Mouse (Mus musculus) lung, embryonic 15.5 days (tissue): ENCODE data around the gene Tgoln1. TPM values are rescaled to one million over a fixed set of nuclear protein-coding genes. Genes with fewer than 3 reads are reported as not detected.

Experiments
- ATAC-seq: fragments of 200-750 bp; cut with Nextera tagmentation; 2 replicates; pipeline ENCODE4 v1.8.0; 2017; ENCODE audit warnings: moderate number of reproducible peaks, borderline replicate concordance; ENCODE audit not compliant: low FRiP score, low TSS enrichment; ENCODE audit errors: extremely low read depth
- H3K27ac ChIP-seq: fragments of 300-500 bp; sonication (generic); 2 replicates; pipeline ENCODE4 v1.5.1; 2015; ENCODE audit warnings: moderate library complexity, mild to moderate bottlenecking, inconsistent platforms
- H3K27me3 ChIP-seq: fragments of 300-500 bp; sonication (generic); 2 replicates; pipeline ENCODE4 v1.6.1; 2015; ENCODE audit warnings: inconsistent platforms
- H3K36me3 ChIP-seq: fragments of 300-500 bp; sonication (generic); 2 replicates; pipeline ENCODE4 v1.6.1; 2015; ENCODE audit warnings: inconsistent platforms
- H3K4me1 ChIP-seq: fragments of 300-500 bp; sonication (generic); 2 replicates; pipeline ENCODE4 v1.6.1; 2015; ENCODE audit warnings: inconsistent platforms
- H3K4me2 ChIP-seq: fragments of 300-500 bp; sonication (generic); 2 replicates; pipeline ENCODE4 v1.6.1; 2015; ENCODE audit warnings: inconsistent platforms, mild to moderate bottlenecking, moderate library complexity
- H3K4me3 ChIP-seq: fragments of 300-500 bp; sonication (generic); 2 replicates; pipeline ENCODE4 v1.5.1; 2015; ENCODE audit warnings: mild to moderate bottlenecking, inconsistent platforms
- H3K9ac ChIP-seq: fragments of 300-500 bp; sonication (generic); 2 replicates; pipeline ENCODE4 v1.6.1; 2015; ENCODE audit warnings: inconsistent platforms
- H3K9me3 ChIP-seq: fragments of 300-500 bp; sonication (generic); 2 replicates; pipeline ENCODE4 v1.6.1; 2016; ENCODE audit warnings: inconsistent platforms
- WGBS: fragments of 180-500 bp; shearing (Covaris S2); methylation state at CpG from one replicate; pipeline ENCODE4 v1.1.7; 2015; 5-methylcytosine and 5-hydroxymethylcytosine counted together
- polyA plus RNA-seq: library from polyadenylated mRNA; unstranded; fragments of >200 nt; fragmentation: Nextera tagmentation; extraction: Ambion mirVana; gene quantifications from 2 replicates; pipeline ENCODE4 v1.2.1, GENCODE M21; 2015

Gene Tgoln1
- polyA plus RNA-seq, 1 experiment from 2014 or later, result 43.4 TPM

GRCm38 (mm10) chr6:72604066-72604465 is 12.7 kb downstream of the Tgoln1 start:
- ATAC-seq, result no peak

GRCm38 (mm10) chr6:72601732-72602131 is 15.1 kb downstream of the Tgoln1 start:
- Histone ChIP-seq H3K9ac (no peak overlapping the region), H3K36me3 (peaks cover 19% of the 10 kb centered on the region), H3K9me3 (no peaks in the 10 kb centered on the region), H3K4me1 (peaks cover 18% of the 10 kb centered on the region), H3K4me3 (no peak overlapping the region), H3K27ac (no peak overlapping the region), H3K4me2 (no peak overlapping the region), H3K27me3 (no peaks in the 10 kb centered on the region)
- ATAC-seq, result no peak
- 46% methylated on average over 1 of the region's 1 CpGs for WGBS

More at GRCm38 (mm10) chr6:72604066-72604465, 12.7 kb downstream of the Tgoln1 start:
- Histone ChIP-seq H3K4me2 (no peak overlapping the region), H3K36me3 (peaks cover 32% of the 10 kb centered on the region), H3K4me3 (no peak overlapping the region), H3K4me1 (peaks cover 5% of the 10 kb centered on the region; the same call in 1 of the 2 replicates), H3K9ac (no peak overlapping the region), H3K27me3 (no peaks in the 10 kb centered on the region), H3K9me3 (no peaks in the 10 kb centered on the region), H3K27ac (no peak overlapping the region)
- WGBS, result 71% methylated on average over 2 of the region's 2 CpGs

DNA sequence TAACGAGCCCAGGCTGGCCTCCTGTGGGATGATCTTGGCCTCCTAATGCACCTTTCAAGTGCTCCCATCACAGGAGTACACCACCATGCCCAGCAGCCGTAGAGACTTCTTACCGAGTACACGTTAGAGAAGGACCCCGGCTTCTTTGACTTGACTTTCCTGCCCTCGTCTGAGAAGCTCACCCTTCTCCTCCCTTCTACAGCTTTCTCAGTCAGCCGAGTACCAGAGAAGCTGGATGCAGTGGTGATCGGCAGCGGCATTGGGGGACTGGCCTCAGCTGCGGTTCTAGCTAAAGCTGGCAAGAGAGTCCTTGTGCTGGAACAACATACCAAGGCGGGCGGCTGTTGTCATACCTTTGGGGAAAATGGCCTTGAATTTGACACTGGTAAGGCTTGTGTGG is 16.0 kb downstream of the Tgoln1 start:
- Histone ChIP-seq H3K36me3 (peaks cover 9% of the 10 kb centered on the region), H3K9ac (no peak overlapping the region), H3K9me3 (no peaks in the 10 kb centered on the region), H3K27me3 (no peaks in the 10 kb centered on the region), H3K4me3 (no peak overlapping the region), H3K4me1 (peaks cover 24% of the 10 kb centered on the region), H3K4me2 (no peak overlapping the region), H3K27ac (no peak overlapping the region)
- 81% methylated on average over 12 of the region's 12 CpGs for WGBS
- no peak for ATAC-seq

GRCm38 (mm10) chr6:72600216-72600615 is 16.6 kb downstream of the Tgoln1 start:
- no peaks in the 10 kb centered on the region for H3K9me3 ChIP-seq
- no peak for ATAC-seq
- 79% methylated on average over 6 of the region's 6 CpGs for WGBS

GRCm38 (mm10) chr6:72598791-72599557 is 17.8 kb downstream of the Tgoln1 start:
- peak; percentile 39 for ATAC-seq
- peak overlapping the region; percentile 51 for H3K9ac ChIP-seq
- H3K4me3 ChIP-seq, result peak overlapping the region; percentile 67
- H3K27me3 ChIP-seq, result no peaks in the 10 kb centered on the region
- H3K4me2 ChIP-seq, result peak overlapping the region; percentile 72
- peak overlapping the region; percentile 81 for H3K27ac ChIP-seq
- H3K9me3 ChIP-seq, result no peaks in the 10 kb centered on the region
- H3K36me3 ChIP-seq, result 0 out of 2 replicates have a peak, but pooled peaks cover under 1% of the 10 kb centered on the region
- H3K4me1 ChIP-seq, result peaks cover 24% of the 10 kb centered on the region
- 33% methylated on average over 12 of the region's 12 CpGs for WGBS

More at GRCm38 (mm10) chr6:72600216-72600615, 16.6 kb downstream of the Tgoln1 start:
- Histone ChIP-seq H3K36me3 (peaks cover 4% of the 10 kb centered on the region; the same call in 1 of the 2 replicates), H3K27me3 (no peaks in the 10 kb centered on the region), H3K27ac (no peak overlapping the region), H3K9ac (no peak overlapping the region), H3K4me3 (no peak overlapping the region), H3K4me2 (no peak overlapping the region), H3K4me1 (peaks cover 24% of the 10 kb centered on the region)

- Histone ChIP-seq H3K27ac (peak within 1 kb of the TSS; percentile 81), H3K27me3 (no peaks in the 10 kb centered on the region), H3K9ac (peak within 1 kb of the TSS; percentile 71), H3K9me3 (no peaks in the 10 kb centered on the region), H3K4me2 (peak within 1 kb of the TSS; percentile 72), H3K4me1 (peaks cover 24% of the 10 kb centered on the region), H3K36me3 (no peaks in the 10 kb centered on the region), H3K4me3 (peak within 1 kb of the TSS; percentile 67)
- WGBS, result under 1% methylated on average over 38 of the region's 38 CpGs
- ATAC-seq, result peak; percentile 89
Measured at GRCm38 (mm10) chr6:72597956-72598753, 18.6 kb downstream of the Tgoln1 start, which contains the start of the genes Elmod3 and Retsat. TSS of gene Elmod3 (minus strand) at chr6:72598413. TSS of gene Retsat (plus strand) at chr6:72598475.

- Histone ChIP-seq H3K4me3 (peak overlapping the region; percentile 67), H3K27ac (peak overlapping the region; percentile 68), H3K4me1 (peaks cover 24% of the 10 kb centered on the region), H3K9ac (peak overlapping the region; percentile 71), H3K36me3 (no peaks in the 10 kb centered on the region), H3K27me3 (no peaks in the 10 kb centered on the region), H3K4me2 (peak overlapping the region; percentile 72), H3K9me3 (no peaks in the 10 kb centered on the region)
- WGBS, result 23% methylated on average over 13 of the region's 13 CpGs
- no peak for ATAC-seq
Measured at GRCm38 (mm10) chr6:72597083-72597874, 19.5 kb downstream of the Tgoln1 start.

DNA sequence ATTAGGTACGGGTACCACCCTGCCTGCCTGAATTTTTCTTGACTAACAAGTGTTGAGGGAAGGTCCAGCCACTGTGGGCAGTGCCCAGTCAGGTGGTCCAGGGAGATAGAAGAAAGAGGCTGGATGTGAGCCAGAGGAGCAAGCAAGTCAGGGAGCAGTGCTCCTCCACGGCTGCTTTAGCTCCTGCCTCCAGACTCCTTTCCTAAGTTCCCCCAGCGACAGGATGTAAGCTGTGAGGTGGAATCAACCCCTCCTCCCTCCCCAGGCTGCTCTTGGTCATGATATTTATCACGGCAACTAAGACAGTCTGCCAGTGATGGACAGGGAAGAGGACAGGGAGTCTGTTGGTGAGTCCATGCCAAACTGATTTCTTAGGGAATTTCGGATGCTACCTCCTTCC is 22.9 kb downstream of the Tgoln1 start:
- H3K27me3 ChIP-seq, result no peaks in the 10 kb centered on the region
- H3K4me2 ChIP-seq, result no peak overlapping the region
- no peaks in the 10 kb centered on the region for H3K9me3 ChIP-seq
- no peak overlapping the region for H3K4me3 ChIP-seq
- H3K27ac ChIP-seq, result no peak overlapping the region
- peaks cover 17% of the 10 kb centered on the region for H3K4me1 ChIP-seq
- ATAC-seq, result no peak
- WGBS, result 44% methylated on average over 5 of the region's 5 CpGs
- H3K36me3 ChIP-seq, result no peaks in the 10 kb centered on the region
- no peak overlapping the region for H3K9ac ChIP-seq

GRCm38 (mm10) chr6:72593011-72593803 is 23.6 kb downstream of the Tgoln1 start:
- no peak for ATAC-seq
- Histone ChIP-seq H3K36me3 (no peaks in the 10 kb centered on the region), H3K4me1 (peaks cover 17% of the 10 kb centered on the region), H3K4me2 (no peak overlapping the region), H3K27ac (no peak overlapping the region), H3K4me3 (no peak overlapping the region), H3K9me3 (no peaks in the 10 kb centered on the region), H3K9ac (no peak overlapping the region), H3K27me3 (no peaks in the 10 kb centered on the region)
- WGBS, result 75% methylated on average over 6 of the region's 6 CpGs

DNA sequence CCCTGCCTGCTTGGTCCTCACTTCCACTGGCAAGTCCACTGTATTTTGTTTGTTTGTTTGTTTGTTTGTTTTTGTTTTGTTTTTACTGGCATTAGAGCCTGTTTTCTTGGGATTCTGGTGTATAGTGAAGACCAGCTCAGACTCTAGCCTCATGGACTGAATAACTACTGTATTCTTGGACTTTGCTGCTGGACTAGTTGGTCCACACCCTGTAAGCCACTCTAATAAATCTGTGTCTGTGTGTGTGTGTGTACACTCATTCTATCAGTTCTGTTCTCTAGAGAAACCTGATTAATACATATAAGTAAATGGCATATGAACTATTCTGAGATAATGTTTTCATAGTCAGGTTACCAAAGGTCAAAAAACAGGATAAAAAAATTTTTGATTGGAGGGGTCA is 26.7 kb downstream of the Tgoln1 start:
- no peaks in the 10 kb centered on the region for H3K4me1 ChIP-seq
- no peak overlapping the region for H3K27ac ChIP-seq
- H3K4me2 ChIP-seq, result no peak overlapping the region
- no peak for ATAC-seq
- H3K36me3 ChIP-seq, result no peaks in the 10 kb centered on the region; the same call in 1 of the 2 replicates
- no peaks in the 10 kb centered on the region for H3K27me3 ChIP-seq
- H3K4me3 ChIP-seq, result no peak overlapping the region
- H3K9me3 ChIP-seq, result no peaks in the 10 kb centered on the region
- H3K9ac ChIP-seq, result no peak overlapping the region

- H3K4me1 ChIP-seq, result no peaks in the 10 kb centered on the region
- H3K9ac ChIP-seq, result no peak overlapping the region
- H3K27me3 ChIP-seq, result no peaks in the 10 kb centered on the region
- ATAC-seq, result no peak
- no peaks in the 10 kb centered on the region; the same call in 1 of the 2 replicates for H3K36me3 ChIP-seq
- H3K4me3 ChIP-seq, result no peak overlapping the region
- no peak overlapping the region for H3K4me2 ChIP-seq
- H3K9me3 ChIP-seq, result no peaks in the 10 kb centered on the region
- no peak overlapping the region for H3K27ac ChIP-seq
Measured at GRCm38 (mm10) chr6:72588307-72588706, 28.5 kb downstream of the Tgoln1 start.
